Mouse (Mus musculus): ENCODE results near the gene Krt33a.
A peak's percentile ranks its signal among the peaks of the same experiment; 100 is the strongest.

Krt33a gene

GRCm38 (mm10) chr11:100016112-100016511 is at the start of gene Krt33a:
Gene Krt33a, minus strand, starts transcription at chr11:100016212.
- DNase-seq: no peak

GRCm38 (mm10) chr11:100058875-100059274 is 42.9 kb upstream of the Krt33a start:
- DNase-seq: no peak

GRCm38 (mm10) chr11:100055686-100056655 is 40.0 kb upstream of the Krt33a start:
- peak; percentile 24 for DNase-seq

- DNase-seq: no peak
Measured at GRCm38 (mm10) chr11:100050451-100050850, 34.4 kb upstream of the Krt33a start, which contains the start of gene Krt31. Gene Krt31, minus strand, starts transcription at chr11:100050551.

GRCm38 (mm10) chr11:100047193-100047592 is 31.2 kb upstream of the Krt33a start:
- DNase-seq: no peak

GRCm38 (mm10) chr11:100046303-100046866 is 30.4 kb upstream of the Krt33a start:
- peak; percentile 22 for DNase-seq

GRCm38 (mm10) chr11:100041454-100041853 is 25.4 kb upstream of the Krt33a start, which contains the start of gene Krt34:
Gene Krt34, minus strand, starts transcription at chr11:100041554.
- DNase-seq: no peak

- DNase-seq: no peak
Measured at GRCm38 (mm10) chr11:100029768-100030167, 13.8 kb upstream of the Krt33a start, which contains the start of gene Krt33b. Gene Krt33b, minus strand, starts transcription at chr11:100029868.

GRCm38 (mm10) chr11:100021438-100021837 is 5.4 kb upstream of the Krt33a start:
- no peak for DNase-seq

GRCm38 (mm10) chr11:100019466-100019865 is 3.5 kb upstream of the Krt33a start:
- DNase-seq: no peak

- DNase-seq: peak; percentile 56
Measured at GRCm38 (mm10) chr11:100013691-100014171, 2.3 kb downstream of the Krt33a start.

GRCm38 (mm10) chr11:100010682-100011081 is 5.3 kb downstream of the Krt33a start:
- DNase-seq: no peak

GRCm38 (mm10) chr11:100008336-100008735 is 7.7 kb downstream of the Krt33a start:
- no peak for DNase-seq

GRCm38 (mm10) chr11:100006624-100007023 is 9.4 kb downstream of the Krt33a start:
- DNase-seq: no peak

GRCm38 (mm10) chr11:100005905-100006304 is 10.1 kb downstream of the Krt33a start:
- peak; percentile 30 for DNase-seq

- DNase-seq: peak; percentile 77
Measured at GRCm38 (mm10) chr11:100004846-100005245, 11.2 kb downstream of the Krt33a start.

GRCm38 (mm10) chr11:99999091-99999490 is 16.9 kb downstream of the Krt33a start:
- no peak for DNase-seq

- no peak for DNase-seq
Measured at GRCm38 (mm10) chr11:99994384-99994661, 21.7 kb downstream of the Krt33a start.

- peak; percentile 32 for DNase-seq
Measured at GRCm38 (mm10) chr11:99993620-99994383, 22.2 kb downstream of the Krt33a start, which contains the start of gene Krtap17-1. Gene Krtap17-1, minus strand, starts transcription at chr11:99993994.

- DNase-seq: no peak
Measured at GRCm38 (mm10) chr11:99990571-99990970, 25.4 kb downstream of the Krt33a start.

GRCm38 (mm10) chr11:99989881-99990405 is 26.1 kb downstream of the Krt33a start:
- DNase-seq: no peak

GRCm38 (mm10) chr11:99988530-99988929 is 27.5 kb downstream of the Krt33a start:
- no peak for DNase-seq

GRCm38 (mm10) chr11:99986180-99986647 is 29.8 kb downstream of the Krt33a start, which contains the start of gene Krtap16-1:
Gene Krtap16-1, minus strand, starts transcription at chr11:99986597.
- no peak for DNase-seq

Measured in lung, postnatal 36 days (tissue).